Mouse (Mus musculus) left cerebral cortex, adult 8-10 months (tissue): ENCODE data around the gene Cops7a. TPM values are rescaled to one million over a fixed set of nuclear protein-coding genes. Genes with fewer than 3 reads are reported as not detected.

Experiments
- DNase-seq, 2 experiments: peaks; one replicate each; pipeline ENCODE4 v3.0.0; 2022; ENCODE audit warnings: low spot score in 2 of 2
- total RNA-seq, 4 experiments: library from RNA; stranded (reverse); gene quantifications; 2 replicates each; pipeline ENCODE4 v1.2.4; 2022

Cops7a gene
- total RNA-seq, 4 experiments from 2014 or later: 154 to 177 (median 165) TPM

- DNase-seq: no peak
These were observed 5.4 kb downstream of the Cops7a start for GRCm38 (mm10) chr6:124959960-124960359.

GRCm38 (mm10) chr6:124958127-124958526, 7.2 kb downstream of the Cops7a start:
- no peak for DNase-seq

GRCm38 (mm10) chr6:124955212-124955611, 10.1 kb downstream of the Cops7a start:
- DNase-seq: no peak

- no peak for DNase-seq
These were observed 11.2 kb downstream of the Cops7a start for GRCm38 (mm10) chr6:124953991-124954715.

- DNase-seq: no peak
These were observed 21.8 kb downstream of the Cops7a start for GRCm38 (mm10) chr6:124943526-124943925.

GRCm38 (mm10) chr6:124941679-124942078, 23.7 kb downstream of the Cops7a start:
- no peak for DNase-seq

- no peak for DNase-seq
These were observed 26.8 kb downstream of the Cops7a start for GRCm38 (mm10) chr6:124938554-124938953.

- DNase-seq: no peak
These were observed 27.8 kb downstream of the Cops7a start for GRCm38 (mm10) chr6:124937493-124937892.

- no peak for DNase-seq
These were observed 28.7 kb downstream of the Cops7a start for GRCm38 (mm10) chr6:124936681-124937080.

GRCm38 (mm10) chr6:124934670-124935069, 30.7 kb downstream of the Cops7a start:
- no peak for DNase-seq

GRCm38 (mm10) chr6:124933127-124933526, 32.2 kb downstream of the Cops7a start:
- no peak for DNase-seq

GRCm38 (mm10) chr6:124932314-124932695, 33.0 kb downstream of the Cops7a start:
- DNase-seq: no peak

- DNase-seq: no peak
These were observed 33.6 kb downstream of the Cops7a start for GRCm38 (mm10) chr6:124931525-124932313.

GRCm38 (mm10) chr6:124930754-124931524, 34.4 kb downstream of the Cops7a start, which contains the start of gene Mlf2:
Mlf2 (plus strand) TSS chr6:124931386.
- DNase-seq: peak; percentile 98 to 99

GRCm38 (mm10) chr6:124930231-124930630, 35.1 kb downstream of the Cops7a start:
- no peak for DNase-seq

GRCm38 (mm10) chr6:124925941-124926340, 39.4 kb downstream of the Cops7a start:
- peak in 1 of 2 experiments; percentile 4 for DNase-seq

GRCm38 (mm10) chr6:124925173-124925793, 40.1 kb downstream of the Cops7a start:
- no peak for DNase-seq

- no peak for DNase-seq
These were observed 43.8 kb downstream of the Cops7a start for GRCm38 (mm10) chr6:124921539-124921938.

- DNase-seq: no peak
These were observed 44.8 kb downstream of the Cops7a start for GRCm38 (mm10) chr6:124920318-124921085.

- peak; percentile 79 to 95 for DNase-seq
These were observed 45.5 kb downstream of the Cops7a start, which contains the start of gene Ptms for GRCm38 (mm10) chr6:124919695-124920317. Ptms (minus strand) TSS chr6:124920103.
